ENCODE assay signal across 15 mouse cellular contexts in the genomic region with DNA sequence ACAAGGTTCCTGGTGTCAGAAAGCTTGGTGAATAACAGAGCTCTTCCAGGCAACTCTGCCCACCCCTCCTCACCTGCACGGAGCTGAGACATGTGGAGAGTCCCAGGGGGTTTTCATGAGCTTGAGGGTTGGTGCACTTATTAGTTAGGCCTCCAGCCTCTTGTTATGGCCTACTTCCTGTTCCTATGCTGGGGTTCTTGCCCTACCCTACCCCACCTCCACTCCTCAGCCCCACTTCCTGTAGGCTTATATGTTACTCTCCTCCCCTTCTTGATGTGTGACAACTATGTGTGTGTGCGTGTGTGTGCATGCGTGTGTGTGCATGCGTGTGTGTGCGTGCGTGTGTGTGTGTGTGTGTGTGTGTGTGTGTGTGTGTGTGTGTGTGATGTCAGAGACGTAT. TPM values are rescaled to one million over a fixed set of nuclear protein-coding genes. Genes with fewer than 3 reads are reported as not detected.
DNase-seq lines count a peak whose midpoint lies in the region; ATAC-seq and TF ChIP-seq lines count a peak whose summit lies in the region.
"Had no signal": no experiment of that assay in that cellular context is flagged by ENCODE, and none has a peak within 500 bp of the region (broad histone marks: within the 10 kb centered on the region; RNA-seq: fewer than 3 reads in every experiment).

No protein-coding gene starts in this region.

- H3K4me1 ChIP-seq in midbrain, embryonic 11.5 days (ENCODE audit: control insufficient read depth, insufficient read depth, low read length): no peaks in the 10 kb centered on the region
- no peaks in the 10 kb centered on the region for H3K4me1 ChIP-seq in midbrain, embryonic 16.5 days (ENCODE audit: control insufficient read depth, insufficient read depth, low read length)
- peaks cover 11% of the 10 kb centered on the region for H3K4me1 ChIP-seq in bone marrow, adult 2 months (ENCODE audit: control insufficient read depth, insufficient read depth, low read length)
- no peaks in the 10 kb centered on the region for H3K4me1 ChIP-seq in kidney, adult 2 months (ENCODE audit: control insufficient read depth, insufficient read depth, low read length)
- H3K4me1 ChIP-seq: midbrain, embryonic 12.5 days had no signal

- H3K4me3 ChIP-seq in midbrain, embryonic 11.5 days (ENCODE audit: low read depth, low read length): no peak overlapping the region
- H3K4me3 ChIP-seq in midbrain, embryonic 16.5 days (ENCODE audit: low read depth, low read length): no peak overlapping the region
- H3K4me3 ChIP-seq in bone marrow, adult 2 months (replicated peaks; ENCODE audit: control insufficient read depth, low read depth, low read length): no peak overlapping the region
- H3K4me3 ChIP-seq in kidney, adult 2 months (ENCODE audit: insufficient read depth, low read depth, low read length): no peak overlapping the region
- H3K4me3 ChIP-seq: heart, embryonic 15.5 days; liver, embryonic 12.5 days; midbrain, embryonic 12.5 days had no signal

- TF ChIP-seq POLR2A in bone marrow, adult 2 months (IDR thresholded peaks at IDR 0.05; ENCODE audit: borderline replicate concordance, control insufficient read depth, low read depth, low read length): no peak
- no peak for TF ChIP-seq POLR2A in kidney, adult 2 months (IDR thresholded peaks at IDR 0.05; ENCODE audit: low read depth, low read length)

- no peak overlapping the region for H3K4me2 ChIP-seq in midbrain, embryonic 11.5 days
- no peak overlapping the region for H3K4me2 ChIP-seq in midbrain, embryonic 16.5 days (ENCODE audit: low read length)
- H3K4me2 ChIP-seq: heart, embryonic 15.5 days; liver, embryonic 12.5 days; midbrain, embryonic 12.5 days had no signal

- TF ChIP-seq CTCF in bone marrow, adult 2 months (IDR thresholded peaks at IDR 0.05; ENCODE audit: control insufficient read depth, insufficient read depth, low read length): no peak
- TF ChIP-seq CTCF in kidney, adult 2 months (conservative IDR thresholded peaks at IDR 0.05; ENCODE audit: insufficient read depth, insufficient read length, low read depth, low read length): no peak

- H3K9me3 ChIP-seq in midbrain, embryonic 11.5 days (ENCODE audit: control insufficient read depth, low read length): no peaks in the 10 kb centered on the region
- H3K9me3 ChIP-seq in midbrain, embryonic 16.5 days (replicated peaks; ENCODE audit: control insufficient read depth, low read length, poor library complexity, severe bottlenecking): no peaks in the 10 kb centered on the region
- H3K9me3 ChIP-seq: heart, embryonic 15.5 days; liver, embryonic 12.5 days; midbrain, embryonic 12.5 days had no signal

- no peaks in the 10 kb centered on the region for H3K27me3 ChIP-seq in midbrain, embryonic 11.5 days (ENCODE audit: control insufficient read depth, insufficient read depth, low read length)
- H3K27me3 ChIP-seq in midbrain, embryonic 16.5 days (ENCODE audit: control insufficient read depth, insufficient read depth, low read depth, low read length): no peaks in the 10 kb centered on the region
- no peaks in the 10 kb centered on the region for H3K27me3 ChIP-seq in kidney, adult 2 months (replicated peaks; ENCODE audit: control insufficient read depth, insufficient read depth, low read length)
- H3K27me3 ChIP-seq: heart, embryonic 15.5 days; liver, embryonic 12.5 days; midbrain, embryonic 12.5 days had no signal

- peak; percentile 28 for DNase-seq in midbrain, embryonic 11.5 days (ENCODE audit: low spot score, missing footprints)
- DNase-seq in natural killer cell, adult 2 months (ENCODE audit: low spot score in 2 of 2): peak; percentile 74 to 75
- peak; percentile 72 for DNase-seq in thymus, postnatal 25 days
- no peak for DNase-seq in frontal cortex, postnatal 25 days (ENCODE audit: low spot score in 2 of 2)
- DNase-seq in lung, postnatal 14 days: no peak
- no peak for DNase-seq in kidney, adult 2 months
- DNase-seq: cerebellum, adult 11 months; kidney, postnatal 25 days; left cerebral cortex, postnatal 4 days had no signal

- H3K27ac ChIP-seq in midbrain, embryonic 11.5 days (ENCODE audit: low read depth, low read length): no peak overlapping the region
- H3K27ac ChIP-seq in midbrain, embryonic 16.5 days (ENCODE audit: low read length): no peak overlapping the region
- peak overlapping the region; percentile 58 for H3K27ac ChIP-seq in bone marrow, adult 2 months (ENCODE audit: control insufficient read depth, insufficient read depth, low read depth, low read length, poor library complexity)
- H3K27ac ChIP-seq in kidney, adult 2 months (ENCODE audit: insufficient read depth, low read depth, low read length): no peak overlapping the region
- H3K27ac ChIP-seq: heart, embryonic 15.5 days; liver, embryonic 12.5 days; midbrain, embryonic 12.5 days had no signal

- 89% methylated on average over 7 of the region's 7 CpGs for WGBS in midbrain, embryonic 11.5 days
- 93% methylated on average over 6 of the region's 7 CpGs for WGBS in midbrain, embryonic 16.5 days
- 65% methylated on average over 7 of the region's 7 CpGs for WGBS in bone marrow, adult 2 months
- WGBS in kidney, adult 2 months: 84% methylated on average over 7 of the region's 7 CpGs

- no peak for ATAC-seq in midbrain, embryonic 11.5 days (ENCODE audit: low FRiP score)
- no peak for ATAC-seq in midbrain, embryonic 16.5 days
- ATAC-seq: intestine, postnatal 0 days; liver, embryonic 12.5 days had no signal

- H3K9ac ChIP-seq in midbrain, embryonic 11.5 days (ENCODE audit: low read length): no peak overlapping the region
- no peak overlapping the region for H3K9ac ChIP-seq in midbrain, embryonic 16.5 days (ENCODE audit: low read depth, low read length)
- H3K9ac ChIP-seq: heart, embryonic 15.5 days; liver, embryonic 12.5 days; midbrain, embryonic 12.5 days had no signal

- H3K36me3 ChIP-seq in midbrain, embryonic 11.5 days (ENCODE audit: control insufficient read depth, insufficient read depth, low read length): peaks cover 22% of the 10 kb centered on the region
- peaks cover 32% of the 10 kb centered on the region for H3K36me3 ChIP-seq in midbrain, embryonic 16.5 days (ENCODE audit: control insufficient read depth, insufficient read depth, low read length)
- peaks cover 1% of the 10 kb centered on the region; the same call in 1 of the 2 replicates for H3K36me3 ChIP-seq in kidney, adult 2 months (ENCODE audit: control insufficient read depth, insufficient read depth, low read length)

RNA-seq across cellular contexts. Expression of a gene that starts 21.7 kb away (rescaled TPM):
- polyA plus RNA-seq in midbrain, embryonic 11.5 days (2014; fragmentation: Nextera tagmentation; extraction: Ambion mirVana): 6.4 and 7.2 TPM in 2 replicates
- polyA plus RNA-seq in midbrain, embryonic 16.5 days (2015; fragmentation: Nextera tagmentation; extraction: Ambion mirVana): 5.2 and 6.4 TPM in 2 replicates
- polyA plus RNA-seq in bone marrow, adult 2 months (2011; ENCODE audit: insufficient read depth, insufficient read length, low replicate concordance, missing spikeins): 8.2 and 12.6 TPM in 2 replicates
- polyA plus RNA-seq in kidney, adult 2 months (2012; rRNA removed): 17.5 and 19.9 TPM in 2 replicates

RNA-seq across cellular contexts. Expression of a gene that starts 21.8 kb away (rescaled TPM):
- polyA plus RNA-seq in midbrain, embryonic 11.5 days (2014; fragmentation: Nextera tagmentation; extraction: Ambion mirVana): 31.5 and 35.3 TPM in 2 replicates
- polyA plus RNA-seq in midbrain, embryonic 16.5 days (2015; fragmentation: Nextera tagmentation; extraction: Ambion mirVana): 5.2 and 5.4 TPM in 2 replicates
- 8.8 and 10.8 TPM in 2 replicates for polyA plus RNA-seq in bone marrow, adult 2 months (2011; ENCODE audit: insufficient read depth, insufficient read length, low replicate concordance, missing spikeins)
- 4.3 and 4.4 TPM in 2 replicates for polyA plus RNA-seq in kidney, adult 2 months (2012; rRNA removed)

RNA-seq across cellular contexts. Expression of a gene that starts 28.2 kb away (rescaled TPM):
- 7.5 and 9.4 TPM in 2 replicates for polyA plus RNA-seq in midbrain, embryonic 11.5 days (2014; fragmentation: Nextera tagmentation; extraction: Ambion mirVana)
- 25.8 and 26.9 TPM in 2 replicates for polyA plus RNA-seq in midbrain, embryonic 16.5 days (2015; fragmentation: Nextera tagmentation; extraction: Ambion mirVana)
- 6.3 and 10.9 TPM in 2 replicates for polyA plus RNA-seq in bone marrow, adult 2 months (2011; ENCODE audit: insufficient read depth, insufficient read length, low replicate concordance, missing spikeins)
- 10.1 and 10.9 TPM in 2 replicates for polyA plus RNA-seq in kidney, adult 2 months (2012; rRNA removed)

RNA-seq across cellular contexts. Expression of a gene that starts 37.8 kb away (rescaled TPM):
- polyA plus RNA-seq in midbrain, embryonic 11.5 days (2014; fragmentation: Nextera tagmentation; extraction: Ambion mirVana): 6.2 and 6.6 TPM in 2 replicates
- polyA plus RNA-seq in midbrain, embryonic 16.5 days (2015; fragmentation: Nextera tagmentation; extraction: Ambion mirVana): 50.3 and 57.1 TPM in 2 replicates
- polyA plus RNA-seq in bone marrow, adult 2 months (2011; ENCODE audit: insufficient read depth, insufficient read length, low replicate concordance, missing spikeins): 2.5 and 5.5 TPM in 2 replicates
- 2.2 and 2.3 TPM in 2 replicates for polyA plus RNA-seq in kidney, adult 2 months (2012; rRNA removed)

Comparison
In these comparisons a context has a peak if more than half of its experiments do, and no peak if none do; other contexts are left out.
1. DNase-seq: peak in midbrain, embryonic 11.5 days (single experiment), natural killer cell, adult 2 months (2 of 2) and thymus, postnatal 25 days (single experiment); none in frontal cortex, postnatal 25 days (0 of 2), lung, postnatal 14 days (single experiment) and kidney, adult 2 months (single experiment).